Mouse (Mus musculus) hindbrain, embryonic 13.5 days (tissue): ENCODE measurements around the gene Sde2. TPM values are rescaled to one million over a fixed set of nuclear protein-coding genes. Genes with fewer than 3 reads are reported as not detected.
"Not testable (repeated sequence)": the region's sequence is repeated elsewhere in the genome, so short reads cannot be mapped to it uniquely, and the experiment has no call there.

Source experiments
- ATAC-seq: fragments of 200-750 bp; cut with Nextera tagmentation; 2 replicates; pipeline ENCODE4 v1.8.0; 2017; ENCODE audit warnings: moderate TSS enrichment; ENCODE audit not compliant: low FRiP score
- H3K27ac ChIP-seq: fragments of 300-500 bp; sonication (generic); 2 replicates; pipeline ENCODE4 v1.5.1; 2015; ENCODE audit warnings: inconsistent platforms, mild to moderate bottlenecking, moderate library complexity
- H3K27me3 ChIP-seq: fragments of 300-500 bp; sonication (generic); 2 replicates; pipeline ENCODE4 v1.6.1; 2015; ENCODE audit warnings: mild to moderate bottlenecking, inconsistent platforms
- H3K36me3 ChIP-seq: fragments of 300-500 bp; sonication (generic); 2 replicates; pipeline ENCODE4 v1.6.1; 2015; ENCODE audit warnings: mild to moderate bottlenecking, inconsistent platforms
- H3K4me1 ChIP-seq: fragments of 300-500 bp; sonication (generic); replicated peaks from 2 replicates; pipeline ENCODE4 v1.6.1; 2015; ENCODE audit warnings: inconsistent platforms
- H3K4me2 ChIP-seq: fragments of 300-500 bp; sonication (generic); 2 replicates; pipeline ENCODE4 v1.6.1; 2015; ENCODE audit warnings: inconsistent platforms, mild to moderate bottlenecking, moderate library complexity
- H3K4me3 ChIP-seq: fragments of 300-500 bp; sonication (generic); 2 replicates; pipeline ENCODE4 v1.5.1; 2015; ENCODE audit warnings: mild to moderate bottlenecking, inconsistent platforms
- H3K9ac ChIP-seq: fragments of 300-500 bp; sonication (generic); 2 replicates; pipeline ENCODE4 v1.6.1; 2015; ENCODE audit warnings: mild to moderate bottlenecking, inconsistent platforms
- H3K9me3 ChIP-seq: fragments of 300-500 bp; sonication (generic); 2 replicates; pipeline ENCODE4 v1.6.1; 2016; ENCODE audit warnings: inconsistent platforms
- WGBS: fragments of 180-500 bp; shearing (Covaris S2); methylation state at CpG from one replicate; pipeline ENCODE4 v1.1.7; 2015; 5-methylcytosine and 5-hydroxymethylcytosine counted together
- polyA plus RNA-seq: library from polyadenylated mRNA; unstranded; fragments of >200 nt; fragmentation: Nextera tagmentation; extraction: Ambion mirVana; gene quantifications from 2 replicates; pipeline ENCODE4 v1.2.1, GENCODE M21; 2015

Gene Sde2
- polyA plus RNA-seq, 1 experiment from 2014 or later, result 29.6 TPM

DNA sequence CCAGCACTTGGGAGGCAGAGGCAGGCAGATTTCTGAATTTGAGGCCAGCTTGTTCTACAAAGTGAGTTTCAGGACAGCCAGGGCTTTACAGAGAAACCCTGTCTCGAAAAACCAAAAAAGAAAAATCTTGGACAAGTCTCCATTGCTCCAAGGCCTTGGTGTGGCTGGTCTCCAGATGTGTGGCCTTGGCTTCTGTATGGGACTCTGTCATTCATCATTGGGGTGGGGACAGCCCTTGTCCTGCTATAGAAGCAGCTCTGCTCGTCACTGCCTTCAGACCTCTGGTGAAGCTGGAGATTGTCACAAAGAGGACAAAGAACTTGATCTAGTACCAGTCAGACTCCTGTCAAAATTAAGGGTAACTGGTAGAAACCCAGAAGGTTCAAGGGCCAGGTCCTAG is 23.7 kb downstream of the Sde2 start:
- WGBS, result 80% methylated on average over 2 of the region's 2 CpGs
- no peak overlapping the region for H3K4me2 ChIP-seq
- no peaks in the 10 kb centered on the region for H3K4me1 ChIP-seq

DNA sequence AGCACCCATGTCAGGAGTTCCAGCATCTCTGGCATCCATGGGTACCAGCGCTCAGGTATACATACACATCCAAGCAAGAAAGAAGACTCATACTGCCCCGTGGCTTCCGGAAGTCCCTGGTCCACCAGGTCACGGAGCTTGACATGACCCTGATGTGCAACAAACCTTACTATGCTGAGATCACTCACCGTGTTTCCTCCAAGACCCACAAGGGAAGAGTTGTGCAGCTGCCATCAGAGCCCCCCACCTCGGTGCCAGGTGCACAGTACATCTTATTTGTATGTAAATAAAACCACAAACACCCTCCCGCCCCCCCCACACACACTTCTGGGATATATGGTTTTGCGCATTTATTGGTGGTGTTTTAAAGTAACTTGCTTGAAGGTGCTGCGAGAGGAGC is 24.2 kb downstream of the Sde2 start:
- Histone ChIP-seq H3K4me1 (no peaks in the 10 kb centered on the region), H3K4me2 (no peak overlapping the region), H3K36me3 (no peaks in the 10 kb centered on the region), H3K9ac (no peak overlapping the region), H3K27ac (no peak overlapping the region), H3K4me3 (no peak overlapping the region), H3K27me3 (no peaks in the 10 kb centered on the region), H3K9me3 (no peaks in the 10 kb centered on the region)
- 94% methylated on average over 9 of the region's 9 CpGs for WGBS
- ATAC-seq, result no peak

More for the DNA sequence above, 23.7 kb downstream of the Sde2 start:
- Histone ChIP-seq H3K27ac (no peak overlapping the region), H3K9ac (no peak overlapping the region), H3K4me3 (no peak overlapping the region), H3K36me3 (no peaks in the 10 kb centered on the region), H3K27me3 (no peaks in the 10 kb centered on the region), H3K9me3 (no peaks in the 10 kb centered on the region)
- ATAC-seq, result no peak

- Histone ChIP-seq H3K36me3 (no peaks in the 10 kb centered on the region), H3K9ac (no peak overlapping the region), H3K27ac (no peak overlapping the region), H3K4me1 (no peaks in the 10 kb centered on the region), H3K27me3 (no peaks in the 10 kb centered on the region), H3K9me3 (no peaks in the 10 kb centered on the region), H3K4me2 (no peak overlapping the region), H3K4me3 (no peak overlapping the region)
- ATAC-seq, result no peak
- 80% methylated on average over 4 of the region's 4 CpGs for WGBS
Measured at GRCm38 (mm10) chr1:180877466-180877865, 26.5 kb downstream of the Sde2 start.

DNA sequence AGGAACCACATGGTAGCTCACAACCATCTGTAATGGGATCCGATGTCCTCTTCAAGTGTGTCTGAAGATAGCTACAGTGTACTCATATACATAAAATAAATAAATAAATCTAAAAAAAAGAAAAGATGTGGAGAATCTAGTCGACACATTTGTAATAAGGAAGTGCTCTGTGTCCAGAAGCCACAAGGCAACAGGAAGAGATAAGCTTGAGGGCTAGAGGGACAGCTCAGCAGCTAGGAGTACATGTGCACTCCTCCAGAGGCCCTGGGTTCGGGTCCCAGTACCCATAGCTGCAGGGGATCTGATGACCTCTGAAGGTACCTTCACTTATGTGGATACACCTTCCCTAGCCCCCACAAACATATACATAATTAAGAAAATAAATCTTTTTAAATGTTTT is 30.8 kb downstream of the Sde2 start:
- Histone ChIP-seq H3K27me3 (no peaks in the 10 kb centered on the region), H3K36me3 (no peaks in the 10 kb centered on the region), H3K4me3 (no peak overlapping the region), H3K27ac (no peak overlapping the region), H3K4me1 (peaks cover 9% of the 10 kb centered on the region), H3K9ac (no peak overlapping the region), H3K4me2 (no peak overlapping the region), H3K9me3 (no peaks in the 10 kb centered on the region)
- 77% methylated on average over 3 of the region's 3 CpGs for WGBS
- ATAC-seq, result no peak

GRCm38 (mm10) chr1:180883731-180884130 is 32.8 kb downstream of the Sde2 start:
- Histone ChIP-seq H3K4me2 (no peak overlapping the region), H3K4me3 (no peak overlapping the region), H3K9me3 (no peaks in the 10 kb centered on the region), H3K36me3 (no peaks in the 10 kb centered on the region), H3K27ac (no peak overlapping the region; the same call in 1 of the 2 replicates), H3K4me1 (peaks cover 16% of the 10 kb centered on the region), H3K27me3 (0 out of 2 replicates have a peak, but pooled peaks cover 4% of the 10 kb centered on the region), H3K9ac (no peak overlapping the region)
- 39% methylated on average over 7 of the region's 7 CpGs for WGBS
- ATAC-seq, result no peak

- Histone ChIP-seq H3K9ac (no peak overlapping the region), H3K36me3 (no peaks in the 10 kb centered on the region), H3K27me3 (0 out of 2 replicates have a peak, but pooled peaks cover 4% of the 10 kb centered on the region), H3K4me3 (no peak overlapping the region), H3K4me1 (peaks cover 20% of the 10 kb centered on the region), H3K27ac (no peak overlapping the region), H3K9me3 (no peaks in the 10 kb centered on the region), H3K4me2 (no peak overlapping the region)
- 83% methylated on average over 9 of the region's 9 CpGs for WGBS
- ATAC-seq, result no peak
Measured at GRCm38 (mm10) chr1:180884484-180884883, 33.6 kb downstream of the Sde2 start.

GRCm38 (mm10) chr1:180888556-180889042 is 37.7 kb downstream of the Sde2 start:
- 6% methylated on average over 13 of the region's 13 CpGs for WGBS
- no peaks in the 10 kb centered on the region for H3K36me3 ChIP-seq
- H3K4me2 ChIP-seq, result 0 out of 2 replicates have a peak overlapping the region, but pooled peaks have one; percentile 19
- H3K9me3 ChIP-seq, result no peaks in the 10 kb centered on the region
- peaks cover 20% of the 10 kb centered on the region for H3K4me1 ChIP-seq
- no peak overlapping the region for H3K4me3 ChIP-seq
- no peak overlapping the region for H3K27ac ChIP-seq
- H3K9ac ChIP-seq, result peak overlapping the region; percentile 29; the same call in 1 of the 2 replicates
- ATAC-seq, result no peak
- peaks cover 20% of the 10 kb centered on the region for H3K27me3 ChIP-seq

GRCm38 (mm10) chr1:180889172-180889571 is 38.2 kb downstream of the Sde2 start:
- 34% methylated on average over 7 of the region's 7 CpGs for WGBS
- H3K4me2 ChIP-seq, result 0 out of 2 replicates have a peak overlapping the region, but pooled peaks have one; percentile 19
- 0 out of 2 replicates have a peak overlapping the region, but pooled peaks have one; percentile 29 for H3K9ac ChIP-seq
- H3K4me3 ChIP-seq, result no peak overlapping the region
- no peak for ATAC-seq
- H3K27me3 ChIP-seq, result peaks cover 26% of the 10 kb centered on the region
- no peaks in the 10 kb centered on the region for H3K9me3 ChIP-seq
- no peaks in the 10 kb centered on the region for H3K36me3 ChIP-seq
- H3K27ac ChIP-seq, result no peak overlapping the region
- peaks cover 16% of the 10 kb centered on the region for H3K4me1 ChIP-seq

- H3K4me3 ChIP-seq, result no peak overlapping the region
- WGBS, result 51% methylated on average over 6 of the region's 6 CpGs
- no peak for ATAC-seq
Measured at GRCm38 (mm10) chr1:180889841-180890240, 38.9 kb downstream of the Sde2 start.

DNA sequence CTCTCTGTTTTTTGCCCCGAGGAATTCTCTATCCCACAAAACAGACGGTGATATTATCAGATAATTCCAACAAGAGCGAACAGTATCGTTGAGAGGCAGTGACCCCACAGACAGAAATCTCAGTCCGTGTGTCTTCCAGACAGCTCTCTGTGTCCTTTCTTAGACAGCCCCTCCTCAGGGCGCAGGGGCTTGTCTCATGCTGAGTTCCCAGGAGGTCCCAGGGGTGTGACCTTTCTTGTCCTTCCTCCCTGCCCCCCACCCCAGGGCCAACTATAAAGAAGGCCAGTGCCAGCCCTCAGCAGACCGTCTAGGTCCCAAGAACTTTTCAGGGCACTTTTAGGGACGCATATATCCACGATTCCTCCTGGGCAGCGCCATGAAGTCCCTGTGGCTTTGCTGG is 41.9 kb downstream of the Sde2 start, which contains the start of gene Lefty2:
Lefty2 (plus strand) TSS at position 301 of the 400 bp plus-strand sequence.
- H3K27me3 ChIP-seq, result peaks cover 43% of the 10 kb centered on the region
- no peak within 1 kb of the TSS for H3K4me3 ChIP-seq
- H3K27ac ChIP-seq, result no peak within 1 kb of the TSS
- H3K4me1 ChIP-seq, result peaks cover 20% of the 10 kb centered on the region
- ATAC-seq, result no peak
- no peaks in the 10 kb centered on the region for H3K9me3 ChIP-seq
- no peak within 1 kb of the TSS for H3K9ac ChIP-seq
- 61% methylated on average over 10 of the region's 10 CpGs for WGBS
- H3K36me3 ChIP-seq, result no peaks in the 10 kb centered on the region
- H3K4me2 ChIP-seq, result peak within 1 kb of the TSS; percentile 46

More at GRCm38 (mm10) chr1:180889841-180890240, 38.9 kb downstream of the Sde2 start:
- no peaks in the 10 kb centered on the region for H3K36me3 ChIP-seq
- H3K4me1 ChIP-seq, result peaks cover 20% of the 10 kb centered on the region
- H3K9ac ChIP-seq, result no peak overlapping the region
- no peak overlapping the region for H3K4me2 ChIP-seq
- no peaks in the 10 kb centered on the region for H3K9me3 ChIP-seq
- H3K27me3 ChIP-seq, result peaks cover 33% of the 10 kb centered on the region
- H3K27ac ChIP-seq, result no peak overlapping the region

GRCm38 (mm10) chr1:180894088-180894987 is 43.4 kb downstream of the Sde2 start:
- 4% methylated on average over 50 of the region's 51 CpGs for WGBS
- Histone ChIP-seq H3K4me2 (peak overlapping the region; percentile 46), H3K4me3 (peak overlapping the region; percentile 27), H3K9ac (peak overlapping the region; percentile 13; the same call in 1 of the 2 replicates), H3K27me3 (peaks cover 39% of the 10 kb centered on the region)
- H3K9me3 ChIP-seq, H3K4me1 ChIP-seq, H3K36me3 ChIP-seq, H3K27ac ChIP-seq: not testable (repeated sequence)
- 0 out of 2 replicates have a peak, but pooled peaks have one; percentile 46 for ATAC-seq

- Histone ChIP-seq H3K27me3 (no peaks in the 10 kb centered on the region), H3K9ac (0 out of 2 replicates have a peak overlapping the region, but pooled peaks have one; percentile 36), H3K27ac (no peak overlapping the region), H3K4me1 (peaks cover 19% of the 10 kb centered on the region), H3K4me3 (no peak overlapping the region), H3K4me2 (no peak overlapping the region), H3K36me3 (peaks cover 4% of the 10 kb centered on the region), H3K9me3 (no peaks in the 10 kb centered on the region)
- under 1% methylated on average over 4 of the region's 4 CpGs for WGBS
- ATAC-seq, result no peak
Measured at GRCm38 (mm10) chr1:180901107-180901506, 50.2 kb downstream of the Sde2 start.
